Mouse (Mus musculus) forebrain, embryonic 16.5 days (tissue): ENCODE measurements around the gene Sh3bp2. TPM values are rescaled to one million over a fixed set of nuclear protein-coding genes. Genes with fewer than 3 reads are reported as not detected.

ENCODE experiments used
- ATAC-seq: fragments of 200-750 bp; cut with Nextera tagmentation; 2 replicates; pipeline ENCODE4 v1.8.0; 2017; ENCODE audit warnings: mild to moderate bottlenecking, moderate library complexity
- H3K27ac ChIP-seq: fragments of 300-500 bp; sonication (generic); 2 replicates; pipeline ENCODE4 v1.5.1; 2014; ENCODE audit warnings: low read length, control low read depth
- H3K27me3 ChIP-seq: fragments of 300-500 bp; sonication (generic); replicated peaks from 2 replicates; pipeline ENCODE4 v1.6.1; 2014; ENCODE audit warnings: low read length; ENCODE audit not compliant: control insufficient read depth, insufficient read depth
- H3K36me3 ChIP-seq: fragments of 300-500 bp; sonication (generic); 2 replicates; pipeline ENCODE4 v1.6.1; 2014; ENCODE audit not compliant: control insufficient read depth, insufficient read depth
- H3K4me1 ChIP-seq: fragments of 300-500 bp; sonication (generic); replicated peaks from 2 replicates; pipeline ENCODE4 v1.6.1; 2014; ENCODE audit warnings: low read length; ENCODE audit not compliant: control insufficient read depth, insufficient read depth
- H3K4me2 ChIP-seq: fragments of 300-500 bp; sonication (generic); 2 replicates; pipeline ENCODE4 v1.6.1; 2014; ENCODE audit warnings: mild to moderate bottlenecking, low read length, control low read depth
- H3K4me3 ChIP-seq: fragments of 300-500 bp; sonication (generic); replicated peaks from 2 replicates; pipeline ENCODE4 v1.5.1; 2014; ENCODE audit warnings: mild to moderate bottlenecking, low read length, control low read depth
- H3K9ac ChIP-seq: fragments of 300-500 bp; sonication (generic); replicated peaks from 2 replicates; pipeline ENCODE4 v1.6.1; 2014; ENCODE audit warnings: low read depth, low read length, control low read depth
- H3K9me3 ChIP-seq: fragments of 300-500 bp; sonication (generic); 2 replicates; pipeline ENCODE4 v1.6.1; 2016; ENCODE audit warnings: low read length; ENCODE audit not compliant: control insufficient read depth
- WGBS: fragments of 180-500 bp; shearing (Covaris S2); extraction: QIAGEN DNeasy Blood & Tissue Kit; methylation state at CpG from one replicate; pipeline ENCODE4 v1.1.7; 2014; 5-methylcytosine and 5-hydroxymethylcytosine counted together
- polyA plus RNA-seq: library from polyadenylated mRNA; unstranded; fragments of >200 nt; fragmentation: Nextera tagmentation; extraction: Ambion mirVana; gene quantifications from 2 replicates; pipeline ENCODE4 v1.2.1, GENCODE M21; 2015

The Sh3bp2 gene
- polyA plus RNA-seq, 1 experiment from 2014 or later, result 29.1 TPM

- Histone ChIP-seq H3K27me3 (no peaks in the 10 kb centered on the region), H3K4me1 (no peaks in the 10 kb centered on the region), H3K4me3 (no peak overlapping the region), H3K27ac (no peak overlapping the region), H3K9me3 (no peaks in the 10 kb centered on the region), H3K4me2 (no peak overlapping the region), H3K36me3 (no peaks in the 10 kb centered on the region), H3K9ac (no peak overlapping the region)
- whole genome bisulfite sequencing, result 90% methylated on average over 3 of the region's 3 CpGs
- ATAC-seq, result no peak
Measured at GRCm38 (mm10) chr5:34521337-34521736, 4.3 kb upstream of the Sh3bp2 start.

GRCm38 (mm10) chr5:34523958-34524485 is 1.6 kb upstream of the Sh3bp2 start:
- no peak overlapping the region for H3K27ac ChIP-seq
- no peaks in the 10 kb centered on the region for H3K27me3 ChIP-seq
- H3K4me1 ChIP-seq, result no peaks in the 10 kb centered on the region
- no peak overlapping the region for H3K4me3 ChIP-seq
- WGBS, result 64% methylated on average over 4 of the region's 4 CpGs
- no peaks in the 10 kb centered on the region for H3K9me3 ChIP-seq
- no peak overlapping the region for H3K4me2 ChIP-seq
- H3K36me3 ChIP-seq, result no peaks in the 10 kb centered on the region
- H3K9ac ChIP-seq, result no peak overlapping the region
- ATAC-seq, result no peak

- H3K36me3 ChIP-seq, result no peaks in the 10 kb centered on the region
- no peaks in the 10 kb centered on the region for H3K9me3 ChIP-seq
- H3K4me2 ChIP-seq, result no peak overlapping the region
- H3K4me3 ChIP-seq, result no peak overlapping the region
- no peak overlapping the region for H3K27ac ChIP-seq
- H3K9ac ChIP-seq, result no peak overlapping the region
- ATAC-seq, result no peak
- H3K4me1 ChIP-seq, result no peaks in the 10 kb centered on the region
- H3K27me3 ChIP-seq, result no peaks in the 10 kb centered on the region
Measured at GRCm38 (mm10) chr5:34524511-34524910, 1.1 kb upstream of the Sh3bp2 start.

- WGBS, result 34% methylated on average over 5 of the region's 5 CpGs
- no peaks in the 10 kb centered on the region for H3K9me3 ChIP-seq
- H3K27me3 ChIP-seq, result no peaks in the 10 kb centered on the region
- no peak overlapping the region for H3K9ac ChIP-seq
- H3K36me3 ChIP-seq, result no peaks in the 10 kb centered on the region
- no peak overlapping the region for H3K4me3 ChIP-seq
- H3K27ac ChIP-seq, result no peak overlapping the region
- H3K4me2 ChIP-seq, result no peak overlapping the region
- no peaks in the 10 kb centered on the region for H3K4me1 ChIP-seq
- no peak for ATAC-seq
Measured at GRCm38 (mm10) chr5:34526477-34526775, 788 bp downstream of the Sh3bp2 start.

GRCm38 (mm10) chr5:34527352-34527751 is 1.7 kb downstream of the Sh3bp2 start:
- Histone ChIP-seq H3K4me1 (no peaks in the 10 kb centered on the region), H3K27me3 (no peaks in the 10 kb centered on the region), H3K36me3 (no peaks in the 10 kb centered on the region), H3K27ac (no peak overlapping the region), H3K4me3 (no peak overlapping the region), H3K4me2 (no peak overlapping the region), H3K9ac (no peak overlapping the region), H3K9me3 (no peaks in the 10 kb centered on the region)
- ATAC-seq, result no peak
- 94% methylated on average over 2 of the region's 2 CpGs for WGBS

GRCm38 (mm10) chr5:34528724-34529123 is 3.1 kb downstream of the Sh3bp2 start:
- no peak for ATAC-seq
- H3K27me3 ChIP-seq, result no peaks in the 10 kb centered on the region
- H3K4me1 ChIP-seq, result no peaks in the 10 kb centered on the region
- H3K9ac ChIP-seq, result no peak overlapping the region
- no peak overlapping the region for H3K4me2 ChIP-seq
- H3K27ac ChIP-seq, result no peak overlapping the region
- H3K36me3 ChIP-seq, result no peaks in the 10 kb centered on the region
- H3K4me3 ChIP-seq, result no peak overlapping the region
- no peaks in the 10 kb centered on the region for H3K9me3 ChIP-seq
- 80% methylated on average over 5 of the region's 5 CpGs for WGBS

- Histone ChIP-seq H3K4me2 (no peak overlapping the region), H3K4me1 (no peaks in the 10 kb centered on the region), H3K4me3 (no peak overlapping the region), H3K27me3 (no peaks in the 10 kb centered on the region), H3K9ac (no peak overlapping the region), H3K36me3 (no peaks in the 10 kb centered on the region), H3K9me3 (no peaks in the 10 kb centered on the region), H3K27ac (no peak overlapping the region)
- no peak for ATAC-seq
- 60% methylated on average over 5 of the region's 5 CpGs for WGBS
Measured at GRCm38 (mm10) chr5:34530116-34530515, 4.5 kb downstream of the Sh3bp2 start.

GRCm38 (mm10) chr5:34530687-34531086 is 5.0 kb downstream of the Sh3bp2 start:
- WGBS, result 54% methylated on average over 4 of the region's 4 CpGs
- H3K27me3 ChIP-seq, result no peaks in the 10 kb centered on the region
- H3K9me3 ChIP-seq, result no peaks in the 10 kb centered on the region
- no peak overlapping the region for H3K4me2 ChIP-seq
- no peaks in the 10 kb centered on the region for H3K4me1 ChIP-seq
- H3K27ac ChIP-seq, result no peak overlapping the region
- H3K9ac ChIP-seq, result no peak overlapping the region
- H3K4me3 ChIP-seq, result no peak overlapping the region
- H3K36me3 ChIP-seq, result no peaks in the 10 kb centered on the region
- no peak for ATAC-seq

- Histone ChIP-seq H3K27me3 (no peaks in the 10 kb centered on the region), H3K4me3 (no peak overlapping the region), H3K9me3 (no peaks in the 10 kb centered on the region), H3K27ac (no peak overlapping the region), H3K9ac (no peak overlapping the region), H3K4me1 (no peaks in the 10 kb centered on the region), H3K4me2 (no peak overlapping the region), H3K36me3 (no peaks in the 10 kb centered on the region)
- no peak for ATAC-seq
- WGBS, result 76% methylated on average over 5 of the region's 5 CpGs
Measured at GRCm38 (mm10) chr5:34533066-34533465, 7.4 kb downstream of the Sh3bp2 start.

- H3K9me3 ChIP-seq, result no peaks in the 10 kb centered on the region
- no peak overlapping the region for H3K9ac ChIP-seq
- 63% methylated on average over 3 of the region's 3 CpGs for WGBS
- no peak overlapping the region for H3K4me2 ChIP-seq
- H3K27me3 ChIP-seq, result no peaks in the 10 kb centered on the region
- no peaks in the 10 kb centered on the region for H3K4me1 ChIP-seq
- no peak overlapping the region for H3K27ac ChIP-seq
- H3K36me3 ChIP-seq, result no peaks in the 10 kb centered on the region
- no peak overlapping the region for H3K4me3 ChIP-seq
- no peak for ATAC-seq
Measured at GRCm38 (mm10) chr5:34533820-34534219, 8.2 kb downstream of the Sh3bp2 start.
